Comparison of ENCODE assay signal across 8 mouse cellular contexts in genomic region chr3:86920343-86921083, GRCm38 (mm10). TPM values are rescaled to one million over a fixed set of nuclear protein-coding genes. Genes with fewer than 3 reads are reported as not detected.
DNase-seq lines count a peak whose midpoint lies in the region; ATAC-seq and TF ChIP-seq lines count a peak whose summit lies in the region.

Dclk2 (minus strand) TSS chr3:86920852.

- H3K36me3 ChIP-seq in hindbrain, postnatal 0 days (ENCODE audit: insufficient read depth, low read length): no peaks in the 10 kb centered on the region

- peak within 1 kb of the TSS; percentile 98 for H3K27ac ChIP-seq in hindbrain, postnatal 0 days

- H3K9me3 ChIP-seq in hindbrain, postnatal 0 days (ENCODE audit: low read length): no peaks in the 10 kb centered on the region

- H3K4me2 ChIP-seq in hindbrain, postnatal 0 days (ENCODE audit: low read depth, low read length): peak within 1 kb of the TSS; percentile 74

- no peak for TF ChIP-seq CTCF in hindbrain, postnatal 0 days (IDR thresholded peaks at IDR 0.05; ENCODE audit: low read depth)

- peak; percentile 73 to 92 for DNase-seq in adrenal gland, adult (ENCODE audit: inconsistent age in 2 of 2, low spot score in 1 of 2)
- DNase-seq in embryo, embryonic 10 days (ENCODE audit: low spot score): peak; percentile 80
- DNase-seq in gastrocnemius, adult 8-10 months (ENCODE audit: low spot score in 2 of 2): peak; percentile 10 to 31
- DNase-seq in hindbrain, postnatal 0 days (ENCODE audit: low spot score): peak; percentile 93
- DNase-seq in left cerebral cortex, adult 8-10 months (ENCODE audit: low spot score in 2 of 2): peak; percentile 62 to 75
- peak; percentile 73 to 77 for DNase-seq in right cerebral cortex, adult 2 months (ENCODE audit: low spot score in 2 of 2)
- DNase-seq in urinary bladder, postnatal 14 days (ENCODE audit: low spot score): peak; percentile 43

- no peaks in the 10 kb centered on the region for H3K27me3 ChIP-seq in hindbrain, postnatal 0 days (ENCODE audit: insufficient read depth, low read length)

- peaks cover 18% of the 10 kb centered on the region for H3K4me1 ChIP-seq in hindbrain, postnatal 0 days (ENCODE audit: insufficient read depth, low read length)

- peak; percentile 89 for ATAC-seq in hindbrain, postnatal 0 days
- peak; percentile 63 for ATAC-seq in megakaryocyte, adult 5-6 weeks (ENCODE audit: poor library complexity, severe bottlenecking)

- H3K9ac ChIP-seq in hindbrain, postnatal 0 days (replicated peaks; ENCODE audit: low read length): peak within 1 kb of the TSS; percentile 96

- H3K4me3 ChIP-seq in hindbrain, postnatal 0 days (ENCODE audit: low read length): peak within 1 kb of the TSS; percentile 87

- under 1% methylated on average over 64 of the region's 91 CpGs for WGBS in hindbrain, postnatal 0 days

RNA-seq across cellular contexts. Expression of gene Dclk2, which starts in this region (rescaled TPM):
- under 1 TPM; 0.27 to 0.58 (median 0.41) TPM for total RNA-seq in gastrocnemius, adult 8-10 months (2022)
- 159 and 176 TPM in 2 replicates for total RNA-seq in hindbrain, postnatal 0 days (2014; rRNA removed)
- polyA plus RNA-seq in hindbrain, postnatal 0 days (2015; fragmentation: Nextera tagmentation; extraction: Ambion mirVana): 68.1 and 69.6 TPM in 2 replicates
- total RNA-seq in left cerebral cortex, adult 8-10 months (2022): 10 to 100 TPM; 61.3 to 67.7 (median 64.5) TPM
- total RNA-seq in megakaryocyte, adult 5-6 weeks (2015): 0.14 and 0.33 TPM in 2 replicates
- total RNA-seq in megakaryocyte, adult 5-6 weeks (2017): 0.04 and 0.40 TPM in 2 replicates

Comparison
In these comparisons a context has a peak if more than half of its experiments do, and no peak if none do; other contexts are left out.
1. Peak in every context shown above with its lines: DNase-seq, ATAC-seq, H3K4me3 ChIP-seq and H3K27ac ChIP-seq.
2. RNA of gene Dclk2 (total RNA-seq): 159 to 176 TPM in hindbrain, postnatal 0 days and 61.3 to 67.7 TPM in left cerebral cortex, adult 8-10 months; 0.27 to 0.58 TPM in gastrocnemius, adult 8-10 months and 0.04 to 0.40 TPM in megakaryocyte, adult 5-6 weeks; every median in the first group is over 10 times any median in the second.
3. Peak in DNase-seq in gastrocnemius, adult 8-10 months; RNA of the gene not detected or under 1 TPM.
4. Peak in ATAC-seq in megakaryocyte, adult 5-6 weeks; RNA of the gene not detected or under 1 TPM.
5. DNase-seq: peak in every context shown above with its lines; median percentile 93 in hindbrain, postnatal 0 days; 82 in adrenal gland, adult; 80 in embryo, embryonic 10 days; 75 in right cerebral cortex, adult 2 months; 68 in left cerebral cortex, adult 8-10 months; 43 in urinary bladder, postnatal 14 days; 20 in gastrocnemius, adult 8-10 months.